Mouse (Mus musculus): Measurements from ENCODE around the gene Brpf1. TPM values are rescaled to one million over a fixed set of nuclear protein-coding genes. Genes with fewer than 3 reads are reported as not detected.

Brpf1 gene
- total RNA-seq, 2 experiments from 2014 or later, result 29.2 to 29.6 TPM

DNA sequence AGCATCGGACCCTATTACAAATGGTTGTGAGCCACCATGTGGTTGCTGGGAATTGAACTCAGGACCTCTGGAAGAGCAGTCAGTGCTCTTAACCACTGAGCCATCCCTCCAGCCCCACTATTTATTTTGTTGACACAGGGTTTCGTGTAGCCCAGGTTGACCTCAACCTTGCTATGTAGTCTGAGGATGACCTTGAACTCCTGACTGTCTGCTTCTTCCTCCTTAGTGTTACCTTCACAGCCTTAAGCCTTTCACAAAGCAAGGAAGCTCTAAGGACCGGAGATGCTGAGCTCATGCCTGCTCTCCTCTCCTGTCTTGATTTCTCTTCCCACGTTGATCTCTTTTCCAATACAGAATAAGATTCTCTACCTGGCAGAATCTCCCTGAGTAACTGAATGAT is 40.0 kb downstream of the Brpf1 start:
- no peak for DNase-seq (ENCODE audit: low spot score in 2 of 2)
- intact Hi-C loops (cut with DNase I), result no loop called here

DNA sequence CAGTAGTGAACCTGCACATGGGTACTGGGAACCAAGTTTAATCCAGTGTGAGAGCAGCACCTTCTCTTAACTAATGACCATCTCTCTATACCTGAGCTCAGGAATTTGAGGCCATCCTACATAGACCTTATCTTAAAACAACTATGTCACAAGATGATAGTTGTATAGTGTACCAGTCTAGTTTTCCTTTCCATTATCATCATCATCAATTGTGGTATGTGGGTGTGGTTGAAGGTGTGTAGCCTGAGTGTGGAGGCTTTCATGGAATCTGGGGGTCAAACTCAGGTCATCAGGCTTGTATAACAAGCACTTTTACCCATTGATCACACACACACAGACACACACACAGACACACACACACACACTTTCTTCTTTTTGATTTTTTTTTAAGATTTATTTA is 43.6 kb downstream of the Brpf1 start:
- intact Hi-C loops (cut with DNase I), result no loop called here

DNA sequence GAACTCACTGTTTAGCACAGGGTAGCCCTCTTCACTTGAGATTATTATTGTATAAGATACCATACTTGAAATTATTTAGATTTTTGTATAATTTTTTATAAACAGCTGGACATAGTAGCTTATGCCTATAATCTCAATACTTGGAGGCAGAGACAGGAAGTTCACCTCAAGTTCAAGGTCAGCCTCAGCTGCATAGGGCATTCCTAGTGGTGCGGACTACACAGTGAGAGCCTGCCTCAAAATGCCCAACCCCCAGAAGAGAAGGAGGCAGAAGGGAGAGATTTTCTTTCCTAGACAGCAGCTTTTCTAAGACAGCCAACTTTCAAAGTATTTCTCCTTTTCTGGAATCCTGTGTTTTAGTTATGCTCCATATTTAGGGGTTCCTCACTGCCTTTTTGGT is 44.2 kb downstream of the Brpf1 start:
- DNase-seq (ENCODE audit: low spot score in 2 of 2), result no peak
- intact Hi-C loops (cut with DNase I), result no loop called here

More for the DNA sequence above, 43.6 kb downstream of the Brpf1 start:
- DNase-seq (ENCODE audit: low spot score in 2 of 2), result no peak

DNA sequence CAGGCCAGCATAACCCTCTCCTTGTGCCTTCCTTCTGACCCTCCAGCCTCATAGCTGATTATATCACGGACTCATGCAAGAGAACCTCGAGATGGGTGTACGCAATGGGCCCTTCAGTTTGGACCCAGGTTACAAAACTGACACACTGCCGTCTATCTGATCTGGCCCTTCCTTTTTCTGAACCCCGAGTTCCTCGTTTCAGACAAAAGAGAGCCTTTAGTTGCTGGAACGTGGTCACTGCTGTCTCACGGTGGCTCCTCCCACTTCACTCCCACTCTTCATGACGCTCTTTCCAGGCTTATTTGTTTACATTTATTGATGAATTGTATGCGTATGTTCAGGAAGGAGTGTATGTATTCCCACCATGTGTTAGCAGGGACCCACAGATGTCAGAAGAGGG is 44.7 kb downstream of the Brpf1 start:
- DNase-seq (ENCODE audit: low spot score in 2 of 2), result no peak
- intact Hi-C loops (cut with DNase I), result no loop called here

- no peak for DNase-seq (ENCODE audit: low spot score in 2 of 2)
- intact Hi-C loops (cut with DNase I), result no loop called here
Measured at GRCm38 (mm10) chr6:113352820-113353219, 45.9 kb downstream of the Brpf1 start.

DNA sequence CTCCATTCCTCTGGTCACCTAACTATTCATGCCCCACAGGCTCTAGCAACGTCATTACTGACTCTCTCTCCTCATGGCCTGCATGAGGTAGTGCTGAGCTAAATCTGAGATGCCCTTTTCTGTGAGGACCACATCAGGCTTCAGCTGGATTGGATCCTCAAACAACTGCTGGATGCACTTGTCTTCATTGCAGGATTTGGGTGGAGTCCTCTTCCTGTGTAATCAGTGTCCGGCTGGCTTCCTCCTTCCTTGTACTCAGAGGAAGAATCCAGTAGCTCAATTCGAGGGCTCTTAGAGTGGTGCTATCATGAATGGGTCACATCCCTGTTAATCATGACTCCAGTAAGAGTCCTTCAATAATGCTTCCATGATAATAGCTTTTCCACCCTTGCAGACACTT is 46.8 kb downstream of the Brpf1 start:
- intact Hi-C loops (cut with DNase I), result no loop called here
- no peak for DNase-seq (ENCODE audit: low spot score in 2 of 2)

DNA sequence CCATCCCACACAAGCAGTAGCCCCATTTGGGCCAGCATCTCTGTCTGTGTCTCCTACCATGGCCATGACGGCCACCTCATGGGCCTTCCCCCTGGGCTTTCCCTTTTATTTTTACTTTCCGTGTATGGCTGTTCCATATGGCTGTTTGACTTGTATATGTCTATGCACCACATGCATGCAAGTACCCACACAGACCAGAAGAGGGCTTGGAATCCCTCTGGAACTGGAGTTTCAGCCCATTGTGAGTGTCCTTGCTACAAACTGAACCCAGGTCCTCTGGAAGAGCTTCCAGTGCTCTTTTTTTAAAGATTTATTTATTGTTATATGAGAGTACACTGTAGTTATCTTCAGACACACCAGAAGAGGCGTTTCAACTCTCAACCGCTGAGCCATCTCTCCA is 54.5 kb downstream of the Brpf1 start:
- no peak for DNase-seq (ENCODE audit: low spot score in 2 of 2)
- intact Hi-C loops (cut with DNase I), result no loop called here

DNA sequence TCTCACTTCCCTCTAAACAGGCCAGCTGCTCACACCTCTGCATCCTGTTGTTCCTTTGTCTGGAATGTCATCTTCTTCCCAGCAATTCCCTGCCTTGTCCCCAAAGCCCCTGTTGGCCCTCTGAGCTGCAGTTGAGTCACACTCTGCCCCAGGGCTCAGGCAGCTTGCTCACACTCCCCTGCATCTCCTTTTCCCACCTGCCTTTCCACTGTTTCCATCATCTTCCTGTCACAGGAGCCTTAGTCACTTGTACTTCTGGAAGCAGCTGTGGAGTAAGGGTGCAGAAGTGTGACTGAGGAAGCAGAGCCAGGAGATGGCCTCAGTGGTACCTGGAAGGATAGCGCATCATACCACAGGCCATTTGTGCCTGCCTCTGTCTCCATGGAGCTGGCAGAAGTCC is 55.3 kb downstream of the Brpf1 start:
- intact Hi-C loops (cut with DNase I), result no loop called here
- no peak for DNase-seq (ENCODE audit: low spot score in 2 of 2)

DNA sequence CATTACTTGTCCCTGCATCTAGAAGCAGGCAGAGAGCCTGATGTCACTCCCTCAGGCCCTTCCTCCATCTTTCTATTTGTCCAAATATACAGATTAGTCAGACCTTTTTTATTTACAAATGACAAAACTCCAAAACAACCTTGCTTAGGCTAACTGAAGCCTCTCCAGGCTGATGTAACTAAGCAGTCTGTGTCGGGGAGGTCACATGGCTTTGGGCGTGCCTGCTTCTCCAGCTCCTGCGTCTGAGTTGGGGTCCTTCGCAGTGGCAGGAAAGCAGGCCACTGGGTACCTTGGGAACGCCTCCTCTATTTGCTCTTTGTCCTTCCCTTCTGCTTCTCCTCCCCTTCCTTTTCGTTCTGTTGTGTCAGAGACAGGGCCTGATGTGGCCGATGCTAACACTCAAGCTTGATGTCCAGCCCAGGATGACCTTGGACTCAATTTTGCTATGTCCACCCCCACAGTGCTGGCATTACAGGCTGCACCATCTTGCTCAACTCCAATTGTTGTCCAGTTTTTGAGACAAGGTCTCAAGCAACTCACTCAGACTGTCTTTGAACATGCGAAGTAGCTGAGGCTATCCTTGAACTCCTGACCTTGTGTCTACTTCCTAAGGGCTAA is 57.7 kb downstream of the Brpf1 start:
- DNase-seq (ENCODE audit: low spot score in 2 of 2), result no peak
- intact Hi-C loops (cut with DNase I), result no loop called here

GRCm38 (mm10) chr6:113366639-113367038 is 59.7 kb downstream of the Brpf1 start:
- DNase-seq (ENCODE audit: low spot score in 2 of 2), result no peak
- intact Hi-C loops (cut with DNase I), result no loop called here

DNA sequence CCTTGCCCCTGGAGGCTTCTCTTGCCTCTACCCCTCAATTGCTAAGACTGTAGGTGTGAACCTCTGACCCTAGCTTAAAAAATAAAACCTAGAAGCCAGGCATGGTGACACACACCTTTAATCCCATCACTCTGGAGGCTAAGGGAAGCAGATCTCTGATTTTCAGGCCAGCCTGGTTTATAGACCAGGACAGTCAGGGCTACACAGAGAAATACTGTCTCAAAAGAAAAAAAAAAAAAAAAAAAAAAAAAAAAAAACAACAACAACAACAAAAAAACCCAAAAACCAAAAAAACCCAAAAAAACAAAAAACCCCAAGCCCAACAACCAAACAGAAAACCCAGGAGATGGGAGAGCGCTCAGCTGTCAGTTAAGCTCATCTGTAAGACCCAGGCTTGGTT is 60.6 kb downstream of the Brpf1 start:
- intact Hi-C loops (cut with DNase I), result no loop called here
- no peak for DNase-seq (ENCODE audit: low spot score in 2 of 2)

- intact Hi-C loops (cut with DNase I), result no loop called here
- no peak for DNase-seq (ENCODE audit: low spot score in 2 of 2)
Measured at GRCm38 (mm10) chr6:113368124-113368523, 61.2 kb downstream of the Brpf1 start.

GRCm38 (mm10) chr6:113368577-113368976 is 61.6 kb downstream of the Brpf1 start:
- intact Hi-C loops (cut with DNase I), result no loop called here
- DNase-seq (ENCODE audit: low spot score in 2 of 2), result no peak

DNA sequence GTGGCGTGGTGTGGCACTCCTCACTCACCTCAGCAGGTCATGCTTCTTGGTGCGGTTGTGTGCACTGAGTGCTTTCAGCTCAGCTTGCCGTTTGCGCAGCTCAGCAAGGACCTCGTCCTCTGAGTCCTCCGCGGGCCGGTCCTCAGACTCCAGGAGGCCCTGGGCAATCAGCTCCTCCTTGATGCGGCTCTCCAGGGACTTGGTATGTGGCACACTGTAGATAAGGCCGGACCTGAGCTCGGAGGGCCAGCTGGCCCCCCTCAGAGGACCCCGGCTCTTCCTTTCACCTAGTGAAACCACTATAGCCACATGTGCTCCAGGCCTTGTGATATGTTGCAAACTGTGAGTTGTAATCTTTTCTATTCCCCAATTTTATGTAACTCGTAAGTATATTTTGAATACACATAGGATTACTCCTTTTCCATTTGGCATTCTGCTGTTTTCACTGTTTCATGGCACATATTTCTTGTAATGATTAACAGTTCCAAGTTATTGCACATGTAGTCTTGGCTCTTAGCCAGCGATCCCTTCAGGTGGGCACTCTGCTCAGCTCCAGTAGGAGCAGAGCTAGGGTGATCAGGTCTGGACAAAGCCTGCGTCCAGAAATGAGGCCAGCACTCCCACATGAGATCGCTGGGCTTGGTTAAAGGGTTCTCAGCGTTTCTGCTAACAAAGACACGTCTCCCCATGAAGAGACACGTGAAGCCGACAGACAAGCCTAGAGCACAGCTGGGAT is 63.4 kb downstream of the Brpf1 start:
- intact Hi-C loops (cut with DNase I), result no loop called here
- DNase-seq (ENCODE audit: low spot score in 2 of 2), result no peak

DNA sequence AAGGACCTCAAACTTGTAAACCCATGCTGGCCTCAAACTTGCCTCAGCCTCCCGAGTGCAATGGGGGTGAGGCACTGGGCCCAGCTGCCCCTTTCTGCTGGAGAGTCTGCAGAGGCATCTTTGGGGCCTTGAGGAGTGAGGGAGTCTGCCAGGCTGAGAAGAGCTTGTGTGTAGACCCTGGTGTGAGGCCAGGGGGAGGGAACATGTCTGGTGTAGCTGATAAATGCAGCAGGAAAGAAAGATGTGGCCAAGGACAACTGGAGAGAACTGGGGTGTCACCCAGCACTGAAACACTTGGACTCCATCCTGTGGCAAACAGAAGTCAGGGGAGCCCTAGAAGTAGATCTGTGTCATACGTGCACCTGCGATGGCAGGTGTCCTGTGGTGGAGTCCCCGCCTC is 66.6 kb downstream of the Brpf1 start:
- intact Hi-C loops (cut with DNase I), result no loop called here
- DNase-seq (ENCODE audit: low spot score in 2 of 2), result no peak

Other genes with a start within 250 kb of the Brpf1 start
- gene Setd5, start 229.8 kb upstream of the Brpf1 start, total RNA-seq (2021), result 100 to 1,000 TPM; 108 to 122 TPM
- 10 to 100 TPM; 82.9 to 92.8 TPM for gene Lhfpl4, start 111.8 kb upstream of the Brpf1 start, total RNA-seq (2021)
- 10 to 100 TPM; 14.4 to 16.6 TPM for gene Mtmr14, start 69.3 kb upstream of the Brpf1 start, total RNA-seq (2021)
- gene Cpne9, start 24.8 kb upstream of the Brpf1 start, total RNA-seq (2021), result 10 to 100 TPM; 65.3 to 72.2 TPM
- 1 to 10 TPM; 6.0 to 6.1 TPM for gene Ogg1, start 19.8 kb downstream of the Brpf1 start, total RNA-seq (2021)
- 100 to 1,000 TPM; 109 to 126 TPM for gene Camk1, start 36.8 kb downstream of the Brpf1 start, total RNA-seq (2021)
- gene Tada3, start 70.7 kb downstream of the Brpf1 start, total RNA-seq (2021), result 10 to 100 TPM; 48.3 to 51.5 TPM
- 100 to 1,000 TPM; 259 to 284 TPM for gene Arpc4, start 71.0 kb downstream of the Brpf1 start, total RNA-seq (2021)
- 10 to 100 TPM; 11.5 to 13.1 TPM for gene Ttll3, start 82.1 kb downstream of the Brpf1 start, total RNA-seq (2021)
- gene Rpusd3, start 112.2 kb downstream of the Brpf1 start, total RNA-seq (2021), result 10 to 100 TPM; 17.0 to 21.0 TPM
- not detected for gene Cidec, start 128.6 kb downstream of the Brpf1 start, total RNA-seq (2021)
- gene Jagn1, start 135.4 kb downstream of the Brpf1 start, total RNA-seq (2021), result 10 to 100 TPM; 40.9 to 47.4 TPM
- under 1 TPM; 0.34 to 0.66 TPM for gene Il17re, start 151.3 kb downstream of the Brpf1 start, total RNA-seq (2021)
- gene Il17rc, start 164.3 kb downstream of the Brpf1 start, total RNA-seq (2021), result 1 to 10 TPM; 4.6 to 5.7 TPM
- gene Creld1, start 176.2 kb downstream of the Brpf1 start, total RNA-seq (2021), result 100 to 1,000 TPM; 114 to 121 TPM
- 10 to 100 TPM; 56.2 to 57.0 TPM for gene Prrt3, start 194.8 kb downstream of the Brpf1 start, total RNA-seq (2021)
- 10 to 100 TPM; 82.5 to 83.2 TPM for gene Emc3, start 224.5 kb downstream of the Brpf1 start, total RNA-seq (2021)
- gene Fancd2, start 224.5 kb downstream of the Brpf1 start, total RNA-seq (2021), result 1 to 10 TPM; 1.9 to 2.1 TPM

Measured in left cerebral cortex, postnatal 25 days (tissue).